Comparison of ENCODE assay signal across 20 mouse cellular contexts in genomic region chr5:91869791-91870190, GRCm38 (mm10).
DNase-seq lines count a peak whose midpoint lies in the region; ATAC-seq and TF ChIP-seq lines count a peak whose summit lies in the region.
"Had no signal": no experiment of that assay in that cellular context is flagged by ENCODE, and none has a peak within 500 bp of the region (broad histone marks: within the 10 kb centered on the region; RNA-seq: fewer than 3 reads in every experiment).

No protein-coding gene starts in this region.

- H3K27ac ChIP-seq in forebrain, embryonic 13.5 days, result no peak overlapping the region
- H3K27ac ChIP-seq in forebrain, postnatal 0 days (ENCODE audit: low read depth, low read length), result no peak overlapping the region
- H3K27ac ChIP-seq in hindbrain, embryonic 14.5 days, result peak overlapping the region; percentile 49; the same call in 1 of the 2 replicates
- H3K27ac ChIP-seq in hindbrain, embryonic 10.5 days, result no peak overlapping the region
- H3K27ac ChIP-seq in MEL (ENCODE audit: control insufficient read depth, low read depth, low read length), result peak overlapping the region; percentile 85
- no peak overlapping the region for H3K27ac ChIP-seq in hindbrain, postnatal 0 days
- H3K27ac ChIP-seq: embryonic facial prominence, embryonic 10.5 days; heart, embryonic 13.5 days had no signal

- no peaks in the 10 kb centered on the region for H3K4me1 ChIP-seq in forebrain, embryonic 13.5 days
- H3K4me1 ChIP-seq in forebrain, postnatal 0 days (ENCODE audit: insufficient read depth), result no peaks in the 10 kb centered on the region; the same call in 1 of the 2 replicates
- H3K4me1 ChIP-seq in hindbrain, embryonic 14.5 days (replicated peaks; ENCODE audit: control insufficient read depth, insufficient read depth, low read length), result no peaks in the 10 kb centered on the region
- no peaks in the 10 kb centered on the region for H3K4me1 ChIP-seq in hindbrain, embryonic 10.5 days (replicated peaks)
- peaks cover 20 to 38% of the 10 kb centered on the region in 2 experiments for H3K4me1 ChIP-seq in MEL (ENCODE audit: control insufficient read depth in 1 of 2, insufficient read depth in 2 of 2, low read length in 2 of 2)
- no peaks in the 10 kb centered on the region for H3K4me1 ChIP-seq in hindbrain, postnatal 0 days (ENCODE audit: insufficient read depth, low read length)
- H3K4me1 ChIP-seq: embryonic facial prominence, embryonic 10.5 days; heart, embryonic 13.5 days had no signal

- no peak for TF ChIP-seq CTCF in forebrain, postnatal 0 days (IDR thresholded peaks at IDR 0.05; ENCODE audit: low read depth)
- TF ChIP-seq CTCF in MEL (IDR thresholded peaks at IDR 0.05 in 2 of 3, conservative IDR thresholded peaks at IDR 0.05 in 1 of 3; ENCODE audit: control insufficient read depth in 1 of 3, insufficient read depth in 1 of 3, low read depth in 2 of 3, low read length in 3 of 3, poor library complexity in 1 of 3, severe bottlenecking in 1 of 3), result no peak
- TF ChIP-seq CTCF in hindbrain, postnatal 0 days (IDR thresholded peaks at IDR 0.05; ENCODE audit: low read depth), result no peak

- 72% methylated on average over 6 of the region's 6 CpGs for WGBS in forebrain, embryonic 13.5 days
- 73% methylated on average over 6 of the region's 6 CpGs for WGBS in forebrain, postnatal 0 days
- 82% methylated on average over 6 of the region's 6 CpGs for WGBS in hindbrain, embryonic 14.5 days
- 91% methylated on average over 6 of the region's 6 CpGs for WGBS in hindbrain, embryonic 10.5 days
- 74% methylated on average over 6 of the region's 6 CpGs for WGBS in hindbrain, postnatal 0 days

- H3K36me3 ChIP-seq in forebrain, embryonic 13.5 days (ENCODE audit: poor library complexity, severe bottlenecking), result no peaks in the 10 kb centered on the region
- H3K36me3 ChIP-seq in forebrain, postnatal 0 days (ENCODE audit: insufficient read depth), result no peaks in the 10 kb centered on the region
- no peaks in the 10 kb centered on the region for H3K36me3 ChIP-seq in hindbrain, embryonic 14.5 days (replicated peaks; ENCODE audit: control insufficient read depth, insufficient read depth)
- H3K36me3 ChIP-seq in hindbrain, embryonic 10.5 days, result no peaks in the 10 kb centered on the region
- H3K36me3 ChIP-seq in MEL (ENCODE audit: control insufficient read depth in 1 of 2, insufficient read depth in 2 of 2, low read length in 2 of 2), result peaks cover 0 to 31% of the 10 kb centered on the region in 2 experiments; a peak in 2 of 4 replicates
- H3K36me3 ChIP-seq in hindbrain, postnatal 0 days (ENCODE audit: insufficient read depth, low read length), result no peaks in the 10 kb centered on the region
- H3K36me3 ChIP-seq: embryonic facial prominence, embryonic 10.5 days; G1E; heart, embryonic 13.5 days had no signal

- no peak for TF ChIP-seq POLR2A in MEL (IDR thresholded peaks at IDR 0.05; ENCODE audit: control insufficient read depth in 1 of 2, insufficient read depth in 1 of 2, low read depth in 1 of 2, low read length in 2 of 2, poor library complexity in 1 of 2)

- H3K9ac ChIP-seq in forebrain, embryonic 13.5 days, result no peak overlapping the region
- H3K9ac ChIP-seq in forebrain, postnatal 0 days, result no peak overlapping the region
- H3K9ac ChIP-seq in hindbrain, embryonic 14.5 days, result no peak overlapping the region
- H3K9ac ChIP-seq in MEL (ENCODE audit: control insufficient read depth, low read depth, low read length, poor library complexity, severe bottlenecking), result peak overlapping the region; percentile 49
- H3K9ac ChIP-seq in hindbrain, postnatal 0 days (replicated peaks; ENCODE audit: low read length), result no peak overlapping the region
- H3K9ac ChIP-seq: heart, embryonic 13.5 days had no signal

- no peak overlapping the region for H3K4me3 ChIP-seq in forebrain, embryonic 13.5 days
- H3K4me3 ChIP-seq in forebrain, postnatal 0 days (ENCODE audit: low read depth, low read length), result no peak overlapping the region
- no peak overlapping the region for H3K4me3 ChIP-seq in hindbrain, embryonic 14.5 days (replicated peaks; ENCODE audit: low read length)
- H3K4me3 ChIP-seq in hindbrain, embryonic 10.5 days, result no peak overlapping the region
- peak overlapping the region; percentile 38 to 45 for H3K4me3 ChIP-seq in MEL (ENCODE audit: control insufficient read depth in 1 of 2, insufficient read depth in 1 of 2, low read depth in 2 of 2, low read length in 2 of 2)
- no peak overlapping the region for H3K4me3 ChIP-seq in hindbrain, postnatal 0 days (ENCODE audit: low read length)
- H3K4me3 ChIP-seq: embryonic facial prominence, embryonic 10.5 days; heart, embryonic 13.5 days had no signal

- ATAC-seq in forebrain, embryonic 13.5 days, result 0 out of 2 replicates have a peak, but pooled peaks have one; percentile 24
- ATAC-seq in forebrain, postnatal 0 days, result no peak; the same call in 1 of the 2 replicates
- ATAC-seq in hindbrain, embryonic 14.5 days (ENCODE audit: low FRiP score), result peak; percentile 57
- ATAC-seq in hindbrain, postnatal 0 days, result no peak; the same call in 1 of the 2 replicates
- ATAC-seq: CD4-positive, CD25-positive, alpha-beta regulatory T cell, adult 4 months; forebrain, embryonic 14.5 days; intestine, embryonic 16.5 days had no signal

- 0 out of 2 replicates have a peak, but pooled peaks cover 3% of the 10 kb centered on the region for H3K9me3 ChIP-seq in forebrain, embryonic 13.5 days (replicated peaks)
- H3K9me3 ChIP-seq in forebrain, postnatal 0 days (ENCODE audit: low read length), result no peaks in the 10 kb centered on the region
- no peaks in the 10 kb centered on the region for H3K9me3 ChIP-seq in hindbrain, embryonic 14.5 days (ENCODE audit: control insufficient read depth, low read length)
- no peaks in the 10 kb centered on the region for H3K9me3 ChIP-seq in hindbrain, embryonic 10.5 days
- no peaks in the 10 kb centered on the region for H3K9me3 ChIP-seq in MEL (replicated peaks; ENCODE audit: insufficient read depth, low read length)
- H3K9me3 ChIP-seq in hindbrain, postnatal 0 days (ENCODE audit: low read length), result no peaks in the 10 kb centered on the region
- H3K9me3 ChIP-seq: embryonic facial prominence, embryonic 10.5 days; G1E; heart, embryonic 13.5 days had no signal

- no peak overlapping the region for H3K4me2 ChIP-seq in forebrain, embryonic 13.5 days
- no peak overlapping the region for H3K4me2 ChIP-seq in forebrain, postnatal 0 days (ENCODE audit: low read depth)
- no peak overlapping the region for H3K4me2 ChIP-seq in hindbrain, embryonic 14.5 days (replicated peaks)
- H3K4me2 ChIP-seq in hindbrain, postnatal 0 days (ENCODE audit: low read depth, low read length), result no peak overlapping the region
- H3K4me2 ChIP-seq: heart, embryonic 13.5 days had no signal

- no peak for DNase-seq in forebrain, postnatal 0 days
- DNase-seq in hindbrain, embryonic 14.5 days (ENCODE audit: low spot score), result no peak
- DNase-seq in hindbrain, embryonic 10.5 days (ENCODE audit: low spot score), result no peak
- peak; percentile 54 for DNase-seq in MEL (ENCODE audit: low read depth, low spot score)
- peak; percentile 9 for DNase-seq in hindbrain, postnatal 0 days (ENCODE audit: low spot score)
- DNase-seq in layer of hippocampus, postnatal 10 days (ENCODE audit: low spot score in 2 of 2), result no peak
- DNase-seq in testis, postnatal 10 days (ENCODE audit: low spot score), result no peak
- DNase-seq: adrenal gland, postnatal 14 days; B cell, adult 2 months; cerebellum, adult 2 months; cerebellum, postnatal 10 days; gastrocnemius, postnatal 14 days; heart, postnatal 36 days had no signal

- no peaks in the 10 kb centered on the region for H3K27me3 ChIP-seq in forebrain, embryonic 13.5 days
- H3K27me3 ChIP-seq in forebrain, postnatal 0 days (ENCODE audit: insufficient read depth, low read length), result no peaks in the 10 kb centered on the region
- no peaks in the 10 kb centered on the region for H3K27me3 ChIP-seq in hindbrain, embryonic 14.5 days (ENCODE audit: control insufficient read depth, insufficient read depth, low read length)
- H3K27me3 ChIP-seq in hindbrain, embryonic 10.5 days (ENCODE audit: insufficient read depth, poor library complexity, severe bottlenecking), result no peaks in the 10 kb centered on the region
- no peaks in the 10 kb centered on the region for H3K27me3 ChIP-seq in MEL (ENCODE audit: control insufficient read depth in 1 of 2, insufficient read depth in 2 of 2, low read length in 2 of 2)
- H3K27me3 ChIP-seq in hindbrain, postnatal 0 days (ENCODE audit: insufficient read depth, low read length), result no peaks in the 10 kb centered on the region
- H3K27me3 ChIP-seq: heart, embryonic 13.5 days had no signal

- TF ChIP-seq EP300 in MEL (IDR thresholded peaks at IDR 0.05; ENCODE audit: low read depth in 1 of 2, low read length in 2 of 2), result peak; percentile 61 to 69

- H3K79me2 ChIP-seq in MEL (ENCODE audit: control insufficient read depth, insufficient read depth, low read length, poor library complexity), result no peaks in the 10 kb centered on the region

- no peak for TF ChIP-seq RAD21 in MEL (IDR thresholded peaks at IDR 0.05; ENCODE audit: low read depth, low read length)

TF ChIP-seq in MEL, 35 proteins besides CTCF, POLR2A, EP300 and RAD21:
- TF ChIP-seq RCOR1 (IDR thresholded peaks at IDR 0.05; ENCODE audit: low read depth, low read length) (peak; percentile 31; the same call in 1 of the 2 replicates), USF2 (IDR thresholded peaks at IDR 0.05; ENCODE audit: borderline replicate concordance in 1 of 2, insufficient read depth in 1 of 2, low read depth in 1 of 2, low read length in 2 of 2) (no peak), GATA1 (IDR thresholded peaks at IDR 0.05; ENCODE audit: low read depth, low read length) (peak; percentile 59), TCF12 (IDR thresholded peaks at IDR 0.05; ENCODE audit: low read depth, low read length) (peak; percentile 65), ETS1 (IDR thresholded peaks at IDR 0.05; ENCODE audit: low read depth, low read length) (0 out of 2 replicates have a peak, but pooled peaks have one; percentile 10), NELFE (IDR thresholded peaks at IDR 0.05; ENCODE audit: low read depth, low read length) (no peak), MAFK (IDR thresholded peaks at IDR 0.05; ENCODE audit: borderline replicate concordance, low read depth, low read length) (no peak), KAT2A (conservative IDR thresholded peaks at IDR 0.05; ENCODE audit: low read depth, low read length) (no peak), MYC (IDR thresholded peaks at IDR 0.05; ENCODE audit: low read depth, low read length) (no peak), ZKSCAN1 (IDR thresholded peaks at IDR 0.05; ENCODE audit: low read depth, low read length) (no peak), CHD1 (IDR thresholded peaks at IDR 0.05; ENCODE audit: low read depth, low read length) (no peak)

Comparison
In these comparisons a context has a peak if more than half of its experiments do, and no peak if none do; other contexts are left out.
1. ATAC-seq: peak in forebrain, embryonic 13.5 days (single experiment) and hindbrain, embryonic 14.5 days (single experiment); none in forebrain, postnatal 0 days (single experiment) and hindbrain, postnatal 0 days (single experiment).
2. H3K27ac ChIP-seq: peak in hindbrain, embryonic 14.5 days (single experiment) and MEL (single experiment); none in forebrain, embryonic 13.5 days (single experiment), forebrain, postnatal 0 days (single experiment), hindbrain, embryonic 10.5 days (single experiment) and hindbrain, postnatal 0 days (single experiment).
3. DNase-seq: peak in MEL (single experiment) and hindbrain, postnatal 0 days (single experiment); none in forebrain, postnatal 0 days (single experiment), hindbrain, embryonic 14.5 days (single experiment), hindbrain, embryonic 10.5 days (single experiment), layer of hippocampus, postnatal 10 days (0 of 2) and testis, postnatal 10 days (single experiment).
4. H3K4me3 ChIP-seq: peak in MEL (2 of 2); none in forebrain, embryonic 13.5 days (single experiment), forebrain, postnatal 0 days (single experiment), hindbrain, embryonic 14.5 days (single experiment), hindbrain, embryonic 10.5 days (single experiment) and hindbrain, postnatal 0 days (single experiment).